Mouse (Mus musculus) telencephalon, adult 2 months (tissue): ENCODE measurements around the gene Nup188.

Source experiments
- DNase-seq: peaks from one replicate; pipeline ENCODE4 v3.0.0-alpha.2; 2011; ENCODE audit warnings: low read depth, low spot score

Nup188 gene

GRCm38 (mm10) chr2:30286192-30287026 lies at the start of gene Nup188, which contains the start of gene Dolk:
Gene Nup188 (plus strand): TSS chr2:30286397.
Gene Dolk (minus strand): TSS chr2:30286334.
- DNase-seq: peak; percentile 79

- no peak for DNase-seq
Measured at GRCm38 (mm10) chr2:30236426-30237198, 49.6 kb upstream of the Nup188 start.

GRCm38 (mm10) chr2:30237199-30237880 lies 48.9 kb upstream of the Nup188 start, which contains the start of gene Lrrc8a:
Gene Lrrc8a (plus strand): TSS chr2:30237715.
- DNase-seq: peak; percentile 97

- no peak for DNase-seq
Measured at GRCm38 (mm10) chr2:30237881-30238280, 48.3 kb upstream of the Nup188 start.

GRCm38 (mm10) chr2:30238906-30239465 lies 47.2 kb upstream of the Nup188 start:
- no peak for DNase-seq

- no peak for DNase-seq
Measured at GRCm38 (mm10) chr2:30239777-30240176, 46.4 kb upstream of the Nup188 start.

GRCm38 (mm10) chr2:30240267-30240666 lies 45.9 kb upstream of the Nup188 start, which contains the start of gene Gm28035:
Gene Gm28035 (plus strand): TSS chr2:30240567.
- no peak for DNase-seq

- no peak for DNase-seq
Measured at GRCm38 (mm10) chr2:30242509-30242908, 43.7 kb upstream of the Nup188 start.

- no peak for DNase-seq
Measured at GRCm38 (mm10) chr2:30243391-30243790, 42.8 kb upstream of the Nup188 start.

- DNase-seq: no peak
Measured at GRCm38 (mm10) chr2:30244595-30245178, 41.5 kb upstream of the Nup188 start.

- no peak for DNase-seq
Measured at GRCm38 (mm10) chr2:30247036-30247435, 39.2 kb upstream of the Nup188 start.

GRCm38 (mm10) chr2:30247681-30248080 lies 38.5 kb upstream of the Nup188 start:
- DNase-seq: no peak

GRCm38 (mm10) chr2:30249182-30249581 lies 37.0 kb upstream of the Nup188 start:
- no peak for DNase-seq

- no peak for DNase-seq
Measured at GRCm38 (mm10) chr2:30250166-30251128, 35.8 kb upstream of the Nup188 start.

- no peak for DNase-seq
Measured at GRCm38 (mm10) chr2:30251417-30252104, 34.6 kb upstream of the Nup188 start.

GRCm38 (mm10) chr2:30252521-30252920 lies 33.7 kb upstream of the Nup188 start:
- DNase-seq: no peak

GRCm38 (mm10) chr2:30253809-30254208 lies 32.4 kb upstream of the Nup188 start:
- no peak for DNase-seq

- DNase-seq: no peak
Measured at GRCm38 (mm10) chr2:30255631-30256395, 30.4 kb upstream of the Nup188 start.
